Mouse (Mus musculus): ENCODE data around the gene Pbx4. TPM values are rescaled to one million over a fixed set of nuclear protein-coding genes. Genes with fewer than 3 reads are reported as not detected.
A peak's percentile ranks its signal among the peaks of the same experiment; 100 is the strongest.

The Pbx4 gene
- total RNA-seq, 1 experiment from 2014 or later: 15.3 TPM

DNA sequence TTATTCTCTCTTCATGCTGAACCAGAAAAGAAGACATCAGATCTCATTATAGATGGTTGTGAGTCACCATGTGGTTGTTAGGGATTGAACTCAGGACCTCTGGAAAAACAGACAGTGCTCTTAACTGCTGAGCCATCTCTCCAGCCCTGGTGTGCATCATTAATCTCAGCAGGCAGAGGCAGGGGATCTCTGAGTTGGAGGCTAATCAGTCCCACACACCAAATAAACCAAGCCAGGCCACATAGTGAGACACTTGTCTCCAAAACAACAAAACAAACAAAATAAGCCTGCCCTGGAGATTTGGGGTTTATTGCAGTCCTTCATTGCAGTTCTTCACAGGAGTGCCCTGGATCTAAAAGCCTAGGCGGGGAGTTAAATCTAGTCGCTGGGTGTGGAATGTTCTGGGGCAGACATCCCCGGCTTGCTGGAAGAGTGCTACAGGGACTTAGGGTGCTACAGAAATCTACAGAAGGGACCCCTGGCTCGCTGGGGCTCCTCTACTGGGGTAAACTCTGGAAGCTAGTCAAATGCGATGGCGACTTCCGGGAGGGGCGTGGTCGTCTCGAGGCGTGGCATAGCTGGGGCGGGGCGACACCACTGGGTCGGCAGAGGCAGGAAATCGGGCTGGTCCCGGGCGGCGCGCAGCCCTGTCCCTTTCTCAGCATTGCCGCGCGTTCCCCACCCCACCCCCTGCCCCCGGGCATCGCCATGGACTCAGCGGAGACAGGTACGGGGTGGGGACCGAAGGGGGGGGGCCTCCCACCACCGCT, 24.0 kb upstream of the Pbx4 start, which contains the start of gene Gmip:
TSS of gene Gmip (plus strand) at position 586 of the 770 bp plus-strand sequence.
- peak; percentile 89 for ATAC-seq (replicated peaks; ENCODE audit: low read depth, poor library complexity, severe bottlenecking)

DNA sequence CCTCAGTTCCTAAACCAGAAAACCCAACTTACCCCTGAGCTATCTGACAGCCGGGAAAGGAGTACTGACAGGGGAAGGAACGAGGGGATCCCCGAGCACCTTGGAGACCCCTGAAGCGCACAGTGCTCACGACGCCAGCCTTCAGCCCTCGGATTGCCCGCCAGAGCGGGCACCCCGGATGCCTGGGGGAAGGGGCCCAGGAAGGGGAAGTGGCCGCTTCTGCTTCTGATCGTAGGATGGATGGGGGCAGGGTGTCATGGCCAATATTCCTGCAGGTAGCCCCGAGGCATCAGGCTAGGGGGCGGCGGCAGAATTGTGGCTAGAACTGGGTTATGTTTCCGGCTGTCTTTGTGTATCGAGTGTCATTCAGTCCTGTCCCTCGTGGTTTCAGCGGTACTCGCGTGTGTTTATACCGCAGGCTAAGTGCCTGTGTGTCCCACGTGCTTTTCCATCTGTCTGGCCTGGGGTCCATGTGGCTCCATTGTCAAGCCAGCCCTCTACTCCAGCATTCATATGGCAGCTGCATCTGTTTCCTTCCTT, 23.4 kb upstream of the Pbx4 start:
- peak; percentile 59 for ATAC-seq (replicated peaks; ENCODE audit: low read depth, poor library complexity, severe bottlenecking)

- ATAC-seq (replicated peaks; ENCODE audit: low read depth, poor library complexity, severe bottlenecking): no peak
These were observed 22.5 kb upstream of the Pbx4 start for GRCm38 (mm10) chr8:69809820-69810219.

DNA sequence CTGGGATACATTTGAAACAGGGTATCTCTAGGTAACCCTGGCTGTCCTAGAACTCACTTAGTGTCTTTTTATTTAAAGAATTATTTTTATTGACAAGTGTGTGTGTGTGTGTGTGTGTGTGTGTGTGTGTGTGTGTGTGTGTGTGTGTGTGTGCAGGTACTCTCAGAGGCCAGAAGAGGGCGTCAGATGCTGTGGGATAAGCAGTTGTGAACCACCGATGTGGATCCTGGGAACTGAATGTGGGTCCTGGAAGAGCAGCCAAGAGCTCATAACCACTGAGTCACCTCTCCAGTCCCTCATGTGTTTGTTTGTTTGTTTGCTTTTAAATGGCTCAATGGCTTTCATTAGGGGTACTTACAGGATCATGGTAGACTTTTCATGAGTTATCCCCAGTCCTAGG, 17.4 kb upstream of the Pbx4 start:
- ATAC-seq (replicated peaks; ENCODE audit: low read depth, poor library complexity, severe bottlenecking): no peak

GRCm38 (mm10) chr8:69815396-69815795, 16.9 kb upstream of the Pbx4 start:
- no peak for ATAC-seq (replicated peaks; ENCODE audit: low read depth, poor library complexity, severe bottlenecking)

- no peak for ATAC-seq (replicated peaks; ENCODE audit: low read depth, poor library complexity, severe bottlenecking)
These were observed 11.8 kb upstream of the Pbx4 start for GRCm38 (mm10) chr8:69820466-69820865.

GRCm38 (mm10) chr8:69821971-69822385, 10.3 kb upstream of the Pbx4 start:
- peak; percentile 26 for ATAC-seq (replicated peaks; ENCODE audit: low read depth, poor library complexity, severe bottlenecking)

DNA sequence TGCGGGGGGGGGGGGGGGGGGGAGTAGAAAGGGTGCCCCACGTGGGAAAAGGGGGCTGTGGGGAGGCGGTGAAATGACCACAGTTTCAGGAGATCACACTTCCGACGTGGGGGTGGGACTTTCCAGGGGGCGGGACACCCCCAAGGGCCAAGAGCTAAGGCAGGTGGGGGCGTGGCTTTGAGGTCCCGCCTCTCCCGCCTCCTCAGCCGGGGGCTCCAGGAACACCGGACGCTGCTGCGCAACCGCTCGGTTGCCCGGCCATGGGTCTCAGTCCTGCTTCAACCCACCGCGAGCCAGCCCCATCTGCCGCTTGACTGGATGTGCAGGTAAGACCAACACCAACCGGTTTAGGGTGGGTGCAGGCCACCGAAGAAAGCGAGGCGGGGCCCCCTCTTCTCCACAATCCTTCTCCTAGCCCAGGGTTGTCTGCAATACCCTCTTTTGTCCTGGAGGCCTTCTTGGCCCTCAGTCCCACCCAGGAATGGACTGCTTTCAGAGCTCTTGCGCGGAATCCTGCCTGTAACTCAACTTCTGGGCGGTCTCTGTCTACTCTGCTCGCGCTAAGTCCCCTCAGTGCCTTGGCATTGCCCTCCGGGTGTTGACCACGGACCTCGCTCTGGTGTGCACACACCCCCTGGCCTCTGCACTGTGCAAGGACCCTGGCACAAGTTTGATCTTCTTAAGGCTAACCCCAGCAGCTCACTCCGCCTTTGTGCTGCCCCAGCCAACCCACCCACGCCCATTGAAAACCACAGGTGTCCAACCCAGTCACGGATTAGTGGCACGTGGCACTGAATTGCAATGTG, 9.7 kb upstream of the Pbx4 start, which contains the start of gene Lpar2:
TSS of gene Lpar2 (plus strand) at position 44 of the 806 bp plus-strand sequence.
- peak; percentile 72 for ATAC-seq (replicated peaks; ENCODE audit: low read depth, poor library complexity, severe bottlenecking)

DNA sequence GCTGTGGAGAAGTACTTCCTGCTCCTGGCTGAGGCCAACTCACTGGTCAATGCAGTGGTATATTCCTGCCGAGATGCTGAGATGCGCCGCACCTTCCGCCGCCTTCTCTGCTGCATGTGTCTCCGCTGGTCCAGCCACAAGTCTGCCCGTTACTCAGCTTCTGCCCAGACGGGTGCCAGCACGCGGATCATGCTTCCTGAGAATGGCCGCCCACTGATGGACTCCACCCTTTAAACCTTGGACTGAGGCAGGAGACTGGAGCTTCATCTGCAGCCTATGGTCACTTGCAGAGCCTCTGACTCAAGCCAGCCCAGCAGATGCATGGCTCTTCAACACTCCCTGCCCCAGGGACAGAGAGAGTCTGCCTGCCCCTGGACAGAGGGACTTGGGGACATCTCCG, 5.9 kb upstream of the Pbx4 start:
- ATAC-seq (replicated peaks; ENCODE audit: low read depth, poor library complexity, severe bottlenecking): no peak

DNA sequence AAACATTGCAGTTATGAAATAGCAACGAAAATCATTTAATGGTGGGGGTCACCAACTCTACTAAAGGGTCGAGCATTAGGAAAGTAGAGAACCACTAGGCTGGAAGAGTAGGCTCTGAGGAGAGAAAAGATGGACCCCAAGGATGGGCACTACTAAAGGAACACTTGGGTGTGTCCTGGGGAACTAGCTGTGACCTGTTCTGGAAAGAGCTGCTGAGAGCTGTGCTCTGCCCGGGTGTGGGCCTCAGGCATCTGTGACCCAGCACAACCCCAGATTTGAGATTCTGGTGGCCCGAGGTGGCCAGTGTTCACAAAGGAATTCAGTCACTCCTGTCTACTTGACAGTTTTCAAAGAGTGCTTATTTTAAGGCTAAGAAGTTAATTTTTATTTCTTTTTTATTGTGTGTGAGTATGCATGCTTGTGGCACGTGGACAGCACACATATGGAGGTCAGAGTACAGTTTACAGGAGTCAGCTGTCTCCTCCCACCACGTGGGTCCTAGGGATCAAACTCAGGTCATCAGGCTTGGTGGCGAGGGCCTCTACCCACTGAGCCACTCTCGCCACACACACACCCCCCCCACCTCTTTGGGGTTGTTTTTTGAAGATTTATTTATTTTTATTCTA, 4.9 kb downstream of the Pbx4 start:
- no peak for ATAC-seq (replicated peaks; ENCODE audit: low read depth, poor library complexity, severe bottlenecking)

GRCm38 (mm10) chr8:69847167-69848065, 15.1 kb downstream of the Pbx4 start:
- no peak for ATAC-seq (replicated peaks; ENCODE audit: low read depth, poor library complexity, severe bottlenecking)

GRCm38 (mm10) chr8:69848951-69849350, 16.7 kb downstream of the Pbx4 start:
- ATAC-seq (replicated peaks; ENCODE audit: low read depth, poor library complexity, severe bottlenecking): no peak

GRCm38 (mm10) chr8:69849899-69850298, 17.6 kb downstream of the Pbx4 start:
- ATAC-seq (replicated peaks; ENCODE audit: low read depth, poor library complexity, severe bottlenecking): 0 out of 2 replicates have a peak, but pooled peaks have one; percentile 60

DNA sequence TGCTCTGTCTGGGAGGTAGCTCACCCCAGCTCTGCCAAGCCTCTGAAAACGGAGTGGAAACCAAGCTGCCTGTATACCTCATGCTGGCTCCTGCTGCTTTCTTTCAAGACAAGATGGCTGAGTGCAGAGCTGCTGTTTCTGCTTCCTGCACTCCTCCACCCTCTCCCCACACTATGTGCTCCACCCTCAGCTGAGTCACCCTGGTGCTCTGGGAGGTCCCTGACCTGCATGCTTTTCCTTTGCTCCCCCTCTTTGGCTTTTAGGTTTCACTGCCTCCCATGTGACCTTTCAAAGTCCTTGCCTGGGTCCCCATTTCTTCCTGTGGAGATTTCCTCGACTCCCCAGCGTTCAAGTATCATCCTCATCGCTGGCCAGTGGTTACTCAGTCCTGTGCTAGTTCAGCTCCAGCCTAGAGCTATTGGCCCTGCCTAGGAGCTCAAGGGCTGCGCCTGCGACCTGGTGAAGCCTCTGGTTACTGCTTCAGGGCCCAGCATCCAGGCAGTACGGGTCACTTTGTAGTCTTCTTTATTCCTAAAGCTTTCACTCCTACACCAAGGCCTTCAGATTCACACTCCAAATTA, 18.7 kb downstream of the Pbx4 start:
- ATAC-seq (replicated peaks; ENCODE audit: low read depth, poor library complexity, severe bottlenecking): no peak

DNA sequence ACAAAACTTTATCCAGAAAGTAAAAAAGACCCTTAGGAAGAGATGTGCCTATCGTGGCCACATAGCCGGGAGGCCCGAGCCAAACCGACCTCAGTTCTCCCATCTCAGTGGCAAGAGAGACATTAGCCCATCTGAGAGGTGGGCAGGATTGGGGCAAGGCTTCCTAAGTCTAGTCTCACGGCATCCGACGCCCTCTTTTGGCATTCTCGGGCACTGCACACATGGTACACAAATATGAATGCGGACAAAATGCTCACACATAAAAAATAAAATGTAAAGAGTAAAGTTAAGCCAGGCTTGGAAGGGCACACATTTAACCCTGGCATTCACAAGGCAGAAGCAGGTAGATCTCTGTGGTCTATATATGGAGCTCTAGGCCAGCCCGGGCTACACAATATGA, 21.6 kb downstream of the Pbx4 start:
- ATAC-seq (replicated peaks; ENCODE audit: low read depth, poor library complexity, severe bottlenecking): no peak

- ATAC-seq (replicated peaks; ENCODE audit: low read depth, poor library complexity, severe bottlenecking): peak; percentile 57
These were observed 28.5 kb downstream of the Pbx4 start for GRCm38 (mm10) chr8:69860807-69861206.

DNA sequence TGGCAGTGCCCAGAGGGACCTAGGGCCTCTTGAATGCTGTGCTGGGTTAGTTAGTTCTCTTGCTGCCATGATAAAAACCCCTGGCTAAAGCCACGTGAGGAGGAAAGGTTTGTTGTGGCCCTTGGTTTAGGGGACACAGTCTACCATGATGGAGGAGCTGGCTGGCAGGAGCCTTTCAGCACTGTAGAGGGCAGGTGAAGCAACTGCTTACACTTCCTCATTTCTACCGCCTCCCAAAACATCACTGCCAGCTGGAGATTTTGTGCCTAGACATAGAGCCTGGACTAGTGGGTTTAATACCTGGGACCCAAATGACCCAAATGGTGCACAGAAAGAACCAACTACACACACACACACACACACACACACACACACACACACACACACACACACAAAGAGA, 29.0 kb downstream of the Pbx4 start:
- no peak for ATAC-seq (replicated peaks; ENCODE audit: low read depth, poor library complexity, severe bottlenecking)

DNA sequence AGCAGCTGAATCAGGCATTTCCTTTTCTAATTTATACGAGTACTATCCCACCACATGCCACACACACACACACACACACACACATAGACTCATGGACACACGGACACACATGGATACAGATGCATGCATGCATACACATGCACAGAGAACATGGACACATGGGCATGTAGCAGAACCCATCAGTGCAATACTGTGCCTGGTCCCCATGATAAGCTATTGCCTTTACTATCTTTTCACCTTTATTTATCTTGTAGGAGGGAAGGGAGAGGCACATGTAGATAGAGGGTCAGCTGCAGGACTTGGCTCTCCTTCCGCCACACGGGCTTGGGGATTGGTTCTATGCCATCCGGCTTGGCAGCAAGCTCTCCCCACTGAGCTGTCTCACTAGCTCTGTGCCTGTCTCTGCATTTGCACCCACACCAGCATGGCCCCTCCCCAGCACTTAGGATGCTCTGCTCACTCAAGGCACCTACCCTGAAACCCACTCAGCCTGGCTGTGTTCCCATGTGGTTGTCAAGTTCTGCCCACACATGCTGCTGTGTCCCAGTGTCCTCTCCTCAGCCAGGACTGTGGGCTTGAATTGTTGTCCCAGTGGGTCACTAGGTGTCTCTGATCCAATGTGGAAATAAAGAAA, 31.2 kb downstream of the Pbx4 start:
- no peak for ATAC-seq (replicated peaks; ENCODE audit: low read depth, poor library complexity, severe bottlenecking)

DNA sequence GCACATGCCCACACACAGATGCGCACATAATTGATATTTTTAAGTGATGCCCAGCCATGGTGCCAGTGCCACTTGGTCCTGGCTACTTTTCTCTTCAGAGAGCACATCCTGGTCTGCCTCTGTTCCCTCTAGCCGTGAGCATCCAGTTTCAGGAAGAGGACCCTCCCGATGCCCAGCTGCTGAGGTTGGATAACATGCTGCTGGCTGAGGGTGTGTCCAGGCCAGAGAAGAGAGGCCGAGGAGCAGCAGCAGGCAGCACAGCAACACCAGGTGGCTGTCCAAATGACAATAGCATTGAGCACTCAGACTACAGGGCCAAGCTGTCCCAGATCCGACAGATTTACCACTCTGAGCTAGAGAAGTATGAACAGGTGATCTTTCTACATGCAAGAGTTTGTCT, 31.9 kb downstream of the Pbx4 start:
- no peak for ATAC-seq (replicated peaks; ENCODE audit: low read depth, poor library complexity, severe bottlenecking)
